Mouse (Mus musculus) spleen, adult 2 months (tissue): ENCODE measurements around the gene Pdzrn3.

Experiments used
- CTCF ChIP-seq: fragments of 200-500 bp; IDR thresholded peaks from 2 replicates; pipeline ENCODE4 v1.5.1; 2011; ENCODE audit warnings: mild to moderate bottlenecking, inconsistent platforms; ENCODE audit not compliant: insufficient read depth, insufficient read length, insufficient replicate concordance; ENCODE audit errors: extremely low read depth
- POLR2A ChIP-seq: fragments of 200-500 bp; IDR thresholded peaks from 2 replicates; pipeline ENCODE4 v1.6.1; 2011; ENCODE audit warnings: low read depth, low read length, inconsistent platforms

- TF ChIP-seq CTCF (no peak), POLR2A (no peak)
These were observed 10.7 kb downstream of the Pdzrn3 start for GRCm38 (mm10) chr6:101366809-101367602.
